Mouse (Mus musculus) left cerebral cortex, adult 8-10 months (tissue): ENCODE data around the gene Pklr. TPM values are rescaled to one million over a fixed set of nuclear protein-coding genes. Genes with fewer than 3 reads are reported as not detected.

Experiments used
- DNase-seq, 2 experiments: peaks; one replicate each; pipeline ENCODE4 v3.0.0; 2022; ENCODE audit warnings: low spot score in 2 of 2
- total RNA-seq, 4 experiments: library from RNA; stranded (reverse); gene quantifications; 2 replicates each; pipeline ENCODE4 v1.2.4; 2022

The Pklr gene
- total RNA-seq, 4 experiments from 2014 or later, result not detected

GRCm38 (mm10) chr3:89163123-89163522 is 27.2 kb downstream of the Pklr start:
- DNase-seq, result no peak

GRCm38 (mm10) chr3:89163643-89164245 is 27.8 kb downstream of the Pklr start:
- no peak for DNase-seq

DNA sequence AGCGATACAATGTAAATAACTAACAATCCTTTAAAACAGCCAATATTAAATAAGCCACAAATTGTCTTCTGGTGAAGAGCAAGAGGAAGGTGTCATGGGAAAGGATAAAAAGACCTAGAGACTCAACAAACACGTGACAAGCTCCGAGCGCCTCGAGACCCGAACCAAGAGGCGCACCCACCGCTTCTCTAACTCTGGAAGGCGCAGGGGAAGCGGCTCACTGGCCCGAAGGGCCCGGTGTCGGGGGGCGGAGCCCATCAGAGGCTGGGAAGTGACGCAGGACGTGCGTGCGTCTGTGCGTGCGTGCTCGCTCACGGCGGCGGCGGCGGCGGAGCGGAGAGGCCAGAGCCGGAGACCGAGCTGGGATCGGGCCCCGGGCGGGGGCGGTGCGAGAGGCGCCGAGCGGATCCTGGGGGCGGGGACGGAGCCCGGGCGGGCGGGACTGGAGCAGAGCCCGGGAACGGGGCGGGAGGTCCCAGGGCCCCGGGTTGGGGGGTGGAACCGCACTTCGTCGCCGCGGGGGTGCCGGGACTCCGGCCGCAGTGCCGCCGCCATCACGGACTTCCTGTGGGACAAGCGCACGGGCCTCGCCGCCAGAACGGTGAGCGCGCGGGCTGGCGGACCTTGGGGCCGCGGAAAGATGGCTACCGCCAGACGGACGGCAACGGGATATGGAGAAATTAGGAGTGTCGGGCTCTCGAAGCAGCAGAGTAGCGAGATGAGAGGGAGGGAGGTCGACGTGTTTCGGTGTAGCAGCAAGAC is 28.7 kb downstream of the Pklr start, which contains the start of gene Clk2:
Gene Clk2 (plus strand): TSS at position 290 of the 762 bp plus-strand sequence.
- peak; percentile 78 to 91 for DNase-seq

GRCm38 (mm10) chr3:89165268-89165870 is 29.4 kb downstream of the Pklr start:
- DNase-seq, result no peak

GRCm38 (mm10) chr3:89166945-89167344 is 31.0 kb downstream of the Pklr start:
- DNase-seq, result no peak

DNA sequence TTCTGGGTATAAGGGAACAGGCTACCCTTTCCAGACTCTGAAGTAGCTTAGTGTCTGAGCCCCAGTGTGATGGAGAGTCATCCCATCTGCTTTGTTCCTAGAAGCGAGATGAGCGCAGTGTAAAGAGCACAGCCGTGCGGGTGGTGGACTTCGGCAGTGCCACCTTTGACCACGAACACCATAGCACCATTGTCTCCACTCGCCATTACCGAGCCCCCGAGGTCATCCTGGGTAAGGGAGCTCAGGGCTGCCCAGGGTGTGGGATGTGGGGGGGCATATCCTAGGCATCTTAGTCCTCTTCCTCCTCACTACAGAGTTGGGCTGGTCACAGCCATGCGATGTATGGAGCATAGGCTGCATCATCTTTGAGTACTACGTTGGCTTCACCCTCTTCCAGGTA is 38.9 kb downstream of the Pklr start:
- no peak for DNase-seq

GRCm38 (mm10) chr3:89175544-89175943 is 39.6 kb downstream of the Pklr start:
- DNase-seq, result no peak

GRCm38 (mm10) chr3:89176421-89176820 is 40.5 kb downstream of the Pklr start:
- no peak for DNase-seq

GRCm38 (mm10) chr3:89177242-89178106 is 41.5 kb downstream of the Pklr start, which contains the start of gene Scamp3:
Gene Scamp3, plus strand, starts transcription at chr3:89177473.
- peak; percentile 61 to 93 for DNase-seq

- DNase-seq, result no peak
Observed at GRCm38 (mm10) chr3:89178107-89178385, 42.1 kb downstream of the Pklr start.

- no peak for DNase-seq
Observed at GRCm38 (mm10) chr3:89179056-89179455, 43.1 kb downstream of the Pklr start.

GRCm38 (mm10) chr3:89181749-89182500 is 46.0 kb downstream of the Pklr start:
- no peak for DNase-seq

DNA sequence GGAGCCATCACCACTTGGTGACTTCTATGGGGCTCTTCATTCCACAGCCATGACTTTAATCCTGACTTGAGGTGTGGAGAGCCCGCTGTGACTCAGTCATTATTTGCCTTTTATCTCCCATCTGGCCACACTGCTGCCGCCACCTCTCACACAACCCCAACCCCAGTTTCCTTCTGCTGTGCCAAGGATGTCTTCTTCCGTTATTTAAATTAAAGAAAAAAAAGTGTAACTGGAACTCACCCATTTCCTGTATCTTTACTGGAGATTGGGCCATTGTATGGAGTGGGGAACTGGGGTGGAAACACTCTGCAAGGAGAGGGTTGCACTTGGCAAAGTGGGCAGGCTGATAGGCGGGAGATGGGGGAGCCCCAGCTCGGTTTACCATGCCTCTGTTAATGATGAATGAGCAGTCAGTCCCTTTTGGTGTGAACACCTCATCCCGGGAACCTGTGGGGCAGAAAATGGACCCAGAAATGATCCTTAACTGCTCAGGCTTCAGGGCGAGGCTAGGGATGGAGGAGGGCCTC is 46.7 kb downstream of the Pklr start:
- DNase-seq, result no peak

DNA sequence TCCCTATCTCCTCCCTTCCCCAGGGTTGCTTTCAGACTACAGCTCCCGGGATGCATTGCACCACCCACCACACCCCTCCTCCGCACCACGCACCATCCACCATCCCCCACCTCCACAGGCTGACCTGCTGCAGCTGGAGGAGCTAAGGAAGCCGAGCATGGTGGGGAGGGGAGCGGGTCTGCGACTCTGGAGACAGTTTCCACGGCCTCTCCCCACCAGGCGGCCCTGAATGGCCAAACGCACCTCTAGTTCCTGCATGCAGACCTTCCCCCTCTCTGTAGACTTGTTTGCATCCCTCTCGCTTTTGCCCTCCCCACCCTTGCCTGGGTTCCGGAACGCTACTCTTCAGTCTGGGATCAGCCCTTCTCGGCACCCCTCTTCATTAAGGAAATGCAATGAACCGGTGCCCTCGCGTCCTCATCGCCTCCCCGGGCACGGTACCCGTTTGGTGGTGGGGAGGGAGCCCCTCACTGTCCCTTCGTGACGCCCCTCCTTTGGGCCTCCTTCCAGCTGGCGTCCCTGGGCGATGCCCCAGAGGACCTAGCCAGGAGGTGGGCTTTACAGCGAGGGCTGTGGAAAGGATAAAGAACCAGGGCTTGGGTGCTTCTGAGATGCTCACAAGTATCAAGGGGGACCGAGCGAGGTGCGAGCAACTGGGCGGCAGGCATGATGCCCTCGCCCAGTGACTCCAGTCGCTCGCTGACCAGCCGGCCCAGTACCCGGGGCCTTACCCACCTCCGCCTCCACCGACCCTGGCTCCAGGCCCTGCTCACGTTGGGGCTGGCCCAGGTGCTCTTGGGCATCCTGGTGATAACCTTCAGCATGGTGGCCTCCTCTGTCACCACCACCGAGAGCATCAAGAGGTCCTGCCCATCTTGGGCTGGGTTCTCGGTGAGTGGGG is 47.4 kb downstream of the Pklr start, which contains the start of gene Fam189b:
Gene Fam189b (plus strand): TSS at position 86 of the 901 bp plus-strand sequence.
- peak; percentile 87 to 91 for DNase-seq

DNA sequence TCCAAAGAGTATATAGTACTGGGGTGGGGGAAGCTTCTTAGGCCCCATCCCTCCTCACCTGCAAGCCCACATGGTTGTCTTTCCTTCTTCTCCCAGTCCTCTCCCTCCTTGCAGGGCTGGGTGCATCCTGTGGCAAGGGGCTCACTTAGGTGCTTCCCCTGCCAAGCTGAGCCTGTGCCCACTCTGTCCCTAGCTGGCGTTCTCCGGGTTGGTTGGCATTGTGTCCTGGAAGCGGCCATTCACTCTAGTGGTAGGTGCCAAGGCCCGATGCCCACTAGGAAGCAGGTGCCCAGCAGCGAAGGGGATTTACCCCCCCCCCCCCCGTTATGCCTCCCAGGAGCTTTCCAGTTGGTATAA is 48.0 kb downstream of the Pklr start:
- no peak for DNase-seq

DNA sequence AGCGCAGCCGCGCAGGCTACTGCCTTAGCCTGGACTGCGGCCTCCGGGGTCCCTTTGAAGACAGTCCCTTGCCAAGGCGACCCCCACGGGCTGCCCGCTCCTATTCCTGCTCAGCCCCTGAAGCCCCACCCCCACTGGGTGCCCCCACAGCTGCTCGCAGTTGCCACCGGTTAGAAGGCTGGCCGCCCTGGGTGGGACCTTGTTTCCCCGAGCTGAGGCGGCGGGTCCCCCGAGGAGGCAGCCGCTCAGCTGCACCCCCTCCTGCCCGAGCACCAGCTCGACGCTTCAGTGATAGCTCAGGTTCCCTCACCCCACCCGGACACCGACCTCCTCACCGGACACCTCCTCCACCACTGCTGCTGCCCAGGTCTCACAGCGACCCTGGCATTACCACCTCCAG is 51.3 kb downstream of the Pklr start:
- no peak for DNase-seq

- DNase-seq, result no peak
Observed at GRCm38 (mm10) chr3:89187690-89188477, 51.9 kb downstream of the Pklr start.

DNA sequence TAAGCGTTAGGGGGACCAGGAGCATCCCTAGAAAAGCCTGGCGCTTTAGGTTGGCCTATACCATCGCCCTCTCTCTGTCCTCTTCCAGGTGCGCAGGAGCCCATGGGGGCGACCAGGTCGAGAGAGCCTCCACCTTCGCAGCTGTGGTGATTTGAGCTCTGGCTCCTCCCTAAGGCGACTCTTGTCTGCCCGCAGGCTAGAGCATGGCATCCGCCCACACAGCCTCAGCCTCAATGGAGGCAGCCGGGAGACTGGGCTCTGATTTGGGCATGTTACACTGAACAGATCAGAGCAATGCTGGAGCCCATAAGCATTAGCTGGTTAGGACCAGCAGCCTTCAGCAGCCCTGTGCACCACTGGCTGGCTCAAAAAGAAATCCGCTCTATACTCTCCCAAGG is 52.5 kb downstream of the Pklr start:
- no peak for DNase-seq

DNA sequence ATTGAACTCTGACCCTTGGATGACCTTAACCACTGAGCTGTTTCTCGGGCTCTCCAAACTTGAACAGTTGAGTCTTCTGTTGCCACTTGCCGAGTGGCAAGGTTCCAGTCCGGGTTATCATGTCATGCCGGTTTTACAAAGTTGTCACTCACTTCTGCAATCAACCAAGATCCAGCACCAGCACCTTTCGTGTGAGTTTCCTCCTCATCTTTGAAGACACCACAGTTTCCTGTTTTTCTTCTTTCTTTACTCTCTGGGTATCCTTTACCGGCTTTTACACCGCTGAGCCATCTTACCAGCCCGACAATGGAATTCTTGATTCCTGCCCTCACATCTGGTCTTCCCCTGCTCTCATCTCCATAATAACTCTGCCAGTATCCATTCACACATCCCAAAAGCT is 54.5 kb downstream of the Pklr start:
- DNase-seq, result no peak
